Mouse (Mus musculus) lung, postnatal 0 days (tissue): ENCODE data around the gene Esrrg.

Experiments
- CTCF ChIP-seq: IDR thresholded peaks from 2 replicates; pipeline ENCODE4 v1.5.1; 2016; ENCODE audit warnings: antibody characterized with exemption, mild to moderate bottlenecking
- EP300 ChIP-seq: IDR thresholded peaks from 2 replicates; pipeline ENCODE4 v1.6.1; 2016; ENCODE audit warnings: antibody characterized with exemption, mild to moderate bottlenecking, control low read depth

DNA sequence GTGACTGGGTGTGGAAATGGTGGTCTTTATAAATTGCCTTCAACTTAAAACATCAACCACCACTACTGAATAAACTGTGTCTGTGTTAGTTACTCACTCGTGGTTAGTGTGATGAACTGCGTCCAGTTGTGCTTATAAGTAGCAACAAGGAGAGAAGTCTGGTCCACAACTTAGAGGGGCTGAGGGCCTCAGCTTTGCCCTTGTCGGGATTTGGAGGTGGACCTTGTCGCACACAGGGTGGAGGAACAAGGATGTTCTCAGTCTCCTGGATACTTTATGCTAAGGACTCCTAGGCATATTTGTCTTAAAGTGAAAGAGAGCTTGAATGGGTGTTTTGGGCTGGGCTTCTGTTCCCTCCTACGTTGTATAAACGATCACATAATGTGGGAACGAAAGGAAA, 55.7 kb downstream of the Esrrg start:
- TF ChIP-seq EP300 = no peak
- no peak for TF ChIP-seq CTCF
